Mouse (Mus musculus): ENCODE measurements around the gene Svs5.

The Svs5 gene

GRCm38 (mm10) chr2:164377478-164378426, 45.2 kb downstream of the Svs5 start:
- no peak for DNase-seq (ENCODE audit: low spot score in 2 of 2)

- no peak for DNase-seq (ENCODE audit: low spot score in 2 of 2)
Measured at GRCm38 (mm10) chr2:164381726-164382125, 49.2 kb downstream of the Svs5 start.

GRCm38 (mm10) chr2:164382971-164383370, 50.4 kb downstream of the Svs5 start:
- no peak for DNase-seq (ENCODE audit: low spot score in 2 of 2)
